Mouse (Mus musculus): ENCODE data around the gene Gm1043. TPM values are rescaled to one million over a fixed set of nuclear protein-coding genes. Genes with fewer than 3 reads are reported as not detected.

Gm1043 gene
- total and polyA plus RNA-seq, 2 experiments from 2014 or later: 1.4 to 22.1 TPM

GRCm38 (mm10) chr5:37261734-37262133, 176.6 kb downstream of the Gm1043 start:
- peaks cover 7% of the 10 kb centered on the region; the same call in 1 of the 2 replicates for H3K4me1 ChIP-seq (ENCODE audit: insufficient read depth)
- H3K4me3 ChIP-seq (ENCODE audit: low read depth, low read length): no peak overlapping the region
- WGBS: 58% methylated on average over 5 of the region's 5 CpGs
- H3K4me2 ChIP-seq (ENCODE audit: low read depth): no peak overlapping the region
- H3K9ac ChIP-seq: no peak overlapping the region
- TF ChIP-seq CTCF (IDR thresholded peaks at IDR 0.05; ENCODE audit: low read depth): peak; percentile 13; the same call in 1 of the 2 replicates
- ATAC-seq (peak; percentile 81), DNase-seq (peak; percentile 42)
- no peaks in the 10 kb centered on the region for H3K27me3 ChIP-seq (ENCODE audit: insufficient read depth, low read length)
- peaks cover 17% of the 10 kb centered on the region for H3K36me3 ChIP-seq (ENCODE audit: insufficient read depth)
- H3K9me3 ChIP-seq (ENCODE audit: low read length): no peaks in the 10 kb centered on the region
- no peak overlapping the region for H3K27ac ChIP-seq (ENCODE audit: low read depth, low read length)

GRCm38 (mm10) chr5:37263816-37264215, 178.6 kb downstream of the Gm1043 start:
- no peak overlapping the region for H3K9ac ChIP-seq
- H3K27ac ChIP-seq (ENCODE audit: low read depth, low read length): no peak overlapping the region
- no peak overlapping the region for H3K4me3 ChIP-seq (ENCODE audit: low read depth, low read length)
- H3K36me3 ChIP-seq (ENCODE audit: insufficient read depth): peaks cover 36% of the 10 kb centered on the region
- H3K4me1 ChIP-seq (ENCODE audit: insufficient read depth): no peaks in the 10 kb centered on the region
- no peak overlapping the region for H3K4me2 ChIP-seq (ENCODE audit: low read depth)
- ATAC-seq (no peak), DNase-seq (no peak)
- no peak for TF ChIP-seq CTCF (IDR thresholded peaks at IDR 0.05; ENCODE audit: low read depth)
- no peaks in the 10 kb centered on the region for H3K9me3 ChIP-seq (ENCODE audit: low read length)
- no peaks in the 10 kb centered on the region for H3K27me3 ChIP-seq (ENCODE audit: insufficient read depth, low read length)
- 79% methylated on average over 6 of the region's 6 CpGs for WGBS

Other genes starting within 250 kb of the Gm1043 start
- gene Ppp2r2c, start 216.9 kb upstream of the Gm1043 start, total RNA-seq (2014; rRNA removed): 171 and 177 TPM in 2 replicates
- 75.5 and 96.1 TPM in 2 replicates for gene Ppp2r2c, start 216.9 kb upstream of the Gm1043 start, polyA plus RNA-seq (2015; fragmentation: Nextera tagmentation; extraction: Ambion mirVana)
- 9.6 and 12.9 TPM in 2 replicates for gene Wfs1, start 96.2 kb upstream of the Gm1043 start, total RNA-seq (2014; rRNA removed)
- gene Wfs1, start 96.2 kb upstream of the Gm1043 start, polyA plus RNA-seq (2015; fragmentation: Nextera tagmentation; extraction: Ambion mirVana): 10.3 and 16.9 TPM in 2 replicates
- gene Crmp1, start 156.6 kb downstream of the Gm1043 start, total RNA-seq (2014; rRNA removed): 965 and 1,074 TPM in 2 replicates
- gene Crmp1, start 156.6 kb downstream of the Gm1043 start, polyA plus RNA-seq (2015; fragmentation: Nextera tagmentation; extraction: Ambion mirVana): 1,043 and 1,136 TPM in 2 replicates